Mouse (Mus musculus) limb, embryonic 14.5 days (tissue): ENCODE measurements at regions not wholly inside any gene's neighbourhood (a gene's known extent, or its start where the extent isn't known, plus 50 kb on each side); places are given as distances from the start of the nearest gene placed in this dataset.

Source experiments
- ATAC-seq: fragments of 200-750 bp; cut with Nextera tagmentation; 2 replicates; pipeline ENCODE4 v1.8.0; 2017; ENCODE audit warnings: low read depth, moderate number of reproducible peaks, moderate TSS enrichment; ENCODE audit not compliant: low FRiP score
- DNase-seq: peaks from one replicate; pipeline ENCODE4 v3.0.0-alpha.2; 2015; ENCODE audit warnings: low spot score
- H3K27ac ChIP-seq: fragments of 300-500 bp; sonication (generic); replicated peaks from 2 replicates; pipeline ENCODE4 v1.5.1; 2014; ENCODE audit warnings: low read depth, mild to moderate bottlenecking, low read length, moderate library complexity, mixed read lengths
- H3K27me3 ChIP-seq: fragments of 300-500 bp; sonication (generic); 2 replicates; pipeline ENCODE4 v1.6.1; 2014; ENCODE audit warnings: low read length, mixed read lengths; ENCODE audit not compliant: control insufficient read depth, insufficient read depth
- H3K36me3 ChIP-seq: fragments of 300-500 bp; sonication (generic); 2 replicates; pipeline ENCODE4 v1.6.1; 2014; ENCODE audit warnings: mild to moderate bottlenecking, low read length, moderate library complexity, mixed read lengths; ENCODE audit not compliant: control insufficient read depth, insufficient read depth
- H3K4me1 ChIP-seq: fragments of 300-500 bp; sonication (generic); 2 replicates; pipeline ENCODE4 v1.6.1; 2014; ENCODE audit warnings: antibody characterized with exemption, low read length, mixed read lengths; ENCODE audit not compliant: control insufficient read depth, insufficient read depth
- H3K4me2 ChIP-seq: fragments of 300-500 bp; sonication (generic); replicated peaks from 2 replicates; pipeline ENCODE4 v1.6.1; 2014; ENCODE audit warnings: low read depth, mild to moderate bottlenecking, low read length, moderate library complexity; ENCODE audit not compliant: severe bottlenecking
- H3K4me3 ChIP-seq: fragments of 300-500 bp; sonication (generic); replicated peaks from 2 replicates; pipeline ENCODE4 v1.5.1; 2014; ENCODE audit warnings: low read length
- H3K9ac ChIP-seq: fragments of 300-500 bp; sonication (generic); 2 replicates; pipeline ENCODE4 v1.6.1; 2014; ENCODE audit warnings: mild to moderate bottlenecking, low read depth, low read length, moderate library complexity; ENCODE audit not compliant: severe bottlenecking
- H3K9me3 ChIP-seq: fragments of 300-500 bp; sonication (generic); 2 replicates; pipeline ENCODE4 v1.6.1; 2016; ENCODE audit warnings: low read length; ENCODE audit not compliant: control insufficient read depth
- POLR2A ChIP-seq: fragments of 200-500 bp; IDR thresholded peaks from 2 replicates; pipeline ENCODE4 v1.8.0; 2012; ENCODE audit warnings: inconsistent platforms, mild to moderate bottlenecking, moderate library complexity, borderline replicate concordance; ENCODE audit not compliant: insufficient read depth, insufficient read length; ENCODE audit errors: extremely low read depth
- WGBS: fragments of 180-500 bp; shearing (Covaris S2); extraction: QIAGEN DNeasy Blood & Tissue Kit; methylation state at CpG from one replicate; pipeline ENCODE4 v1.1.7; 2014; 5-methylcytosine and 5-hydroxymethylcytosine counted together

DNA sequence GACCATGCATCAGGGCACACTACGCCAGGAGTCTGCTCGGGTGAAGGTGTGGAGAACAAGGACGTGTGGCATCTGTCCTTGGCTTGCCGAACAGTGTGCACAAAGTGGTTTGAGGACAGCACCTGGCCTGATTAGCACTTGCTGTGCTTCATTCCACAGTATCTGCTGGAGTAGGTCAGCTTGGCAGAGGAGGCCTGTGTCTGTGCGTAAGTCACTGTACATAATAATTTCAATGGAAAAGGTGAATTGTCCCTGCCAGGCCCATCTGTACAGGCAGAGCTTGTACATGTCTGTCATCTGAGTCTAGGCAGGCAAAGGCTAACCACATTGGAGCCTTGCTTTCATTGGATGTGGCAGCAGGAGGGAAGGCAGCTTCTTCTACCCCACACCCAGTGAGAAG lies 979.5 kb upstream of the Car8 start:
- Histone ChIP-seq H3K9me3 (no peaks in the 10 kb centered on the region), H3K36me3 (no peaks in the 10 kb centered on the region), H3K9ac (no peak overlapping the region), H3K4me1 (no peaks in the 10 kb centered on the region), H3K4me3 (no peak overlapping the region), H3K4me2 (no peak overlapping the region), H3K27ac (no peak overlapping the region), H3K27me3 (no peaks in the 10 kb centered on the region)
- no peak for ATAC-seq
- DNase-seq, result no peak
- no peak for TF ChIP-seq POLR2A
- 87% methylated on average over 5 of the region's 5 CpGs for whole genome bisulfite sequencing

DNA sequence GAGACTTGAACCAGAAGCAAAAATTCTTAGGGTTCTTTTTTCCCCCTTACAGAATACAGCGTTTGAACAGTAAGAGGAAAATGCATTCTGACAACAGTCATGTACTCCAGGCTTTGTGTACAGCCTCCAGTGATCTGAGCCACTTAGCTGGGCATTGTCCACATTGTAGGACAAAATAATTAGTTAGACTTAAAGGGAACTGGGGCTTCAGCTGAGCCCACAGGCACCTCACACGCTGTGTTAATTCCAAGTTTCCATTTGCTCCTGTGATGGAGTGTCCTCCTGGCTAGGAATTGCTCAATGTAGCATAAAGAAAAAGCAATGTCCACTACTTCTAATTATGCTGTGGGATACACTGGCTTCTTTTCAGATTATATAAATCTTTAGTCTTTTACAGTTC lies 969.8 kb upstream of the Car8 start:
- Histone ChIP-seq H3K4me1 (no peaks in the 10 kb centered on the region), H3K9ac (no peak overlapping the region), H3K36me3 (no peaks in the 10 kb centered on the region), H3K4me3 (no peak overlapping the region), H3K4me2 (no peak overlapping the region), H3K27me3 (no peaks in the 10 kb centered on the region), H3K27ac (no peak overlapping the region), H3K9me3 (no peaks in the 10 kb centered on the region)
- WGBS, result 87% methylated on average over 2 of the region's 2 CpGs
- ATAC-seq (no peak), DNase-seq (no peak)
- no peak for TF ChIP-seq POLR2A

DNA sequence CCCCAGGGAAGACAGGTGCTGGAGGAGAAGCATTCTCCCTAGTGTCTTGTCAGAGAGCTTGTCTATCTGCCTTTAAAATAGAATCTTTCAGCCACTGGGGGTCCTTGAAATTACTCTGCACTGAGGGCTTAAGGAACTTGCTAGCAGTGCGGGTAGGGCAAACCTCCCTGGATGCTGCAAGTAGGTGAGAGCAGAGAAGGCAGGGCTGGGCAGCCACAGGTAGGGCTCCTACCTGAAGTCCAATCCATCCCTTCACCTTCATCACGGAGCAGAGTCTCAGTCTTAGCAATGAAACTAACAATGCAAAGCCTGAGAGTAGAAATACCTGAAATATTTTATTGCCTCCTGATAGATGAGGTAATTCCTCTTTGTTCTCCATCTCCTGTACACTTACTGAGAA lies 961.2 kb upstream of the Car8 start:
- Histone ChIP-seq H3K27ac (no peak overlapping the region), H3K9ac (no peak overlapping the region), H3K4me3 (no peak overlapping the region), H3K4me2 (no peak overlapping the region), H3K27me3 (no peaks in the 10 kb centered on the region), H3K4me1 (0 out of 2 replicates have a peak, but pooled peaks cover 4% of the 10 kb centered on the region), H3K9me3 (no peaks in the 10 kb centered on the region), H3K36me3 (no peaks in the 10 kb centered on the region)
- WGBS, result 63% methylated on average over 2 of the region's 2 CpGs
- DNase-seq, result no peak
- no peak for ATAC-seq
- no peak for TF ChIP-seq POLR2A

DNA sequence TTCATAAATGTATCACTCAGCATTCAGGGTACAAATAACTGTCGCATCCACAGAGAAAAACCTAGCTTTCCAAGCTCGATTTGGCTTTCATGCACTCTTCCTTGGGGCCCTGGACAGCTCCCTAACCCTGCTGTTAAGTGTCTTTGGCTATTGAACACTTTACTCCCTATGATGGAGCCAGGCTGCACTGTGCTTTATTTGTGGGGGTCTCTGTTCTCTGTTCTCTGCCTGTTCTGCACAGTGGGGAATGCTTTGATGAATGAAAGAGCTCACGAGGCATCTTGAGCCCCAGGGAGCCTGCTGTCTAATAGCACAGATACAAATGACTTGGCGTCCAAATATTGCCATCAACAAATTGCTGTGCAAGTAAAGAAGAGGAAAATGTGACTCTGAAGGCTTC lies 957.6 kb upstream of the Car8 start:
- Histone ChIP-seq H3K4me2 (no peak overlapping the region), H3K9ac (no peak overlapping the region), H3K27me3 (no peaks in the 10 kb centered on the region), H3K4me1 (0 out of 2 replicates have a peak, but pooled peaks cover 4% of the 10 kb centered on the region), H3K36me3 (no peaks in the 10 kb centered on the region), H3K27ac (no peak overlapping the region), H3K9me3 (no peaks in the 10 kb centered on the region), H3K4me3 (no peak overlapping the region)
- ATAC-seq, result no peak
- no peak for TF ChIP-seq POLR2A
- WGBS, result 61% methylated on average over 4 of the region's 4 CpGs
- no peak for DNase-seq

DNA sequence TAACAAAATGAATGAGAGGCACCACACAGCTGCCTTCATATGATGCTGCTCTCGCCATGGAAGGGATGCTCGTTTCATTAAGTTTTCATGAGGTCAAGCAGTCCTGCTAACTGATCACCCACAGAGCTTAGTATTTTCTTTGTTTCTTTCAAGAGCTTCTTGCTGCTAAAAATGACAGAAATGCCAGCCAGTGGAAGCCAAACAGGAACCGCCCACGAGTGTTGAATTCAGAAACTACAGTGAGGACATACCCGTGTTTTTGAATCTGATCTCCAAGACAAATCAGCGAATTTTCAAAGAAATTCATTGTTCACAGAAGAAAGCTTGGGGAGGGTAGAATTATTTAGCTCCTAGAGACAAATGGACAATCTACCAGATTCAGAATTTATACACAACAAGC lies 954.3 kb upstream of the Car8 start:
- H3K27ac ChIP-seq, result no peak overlapping the region
- H3K36me3 ChIP-seq, result no peaks in the 10 kb centered on the region
- H3K9me3 ChIP-seq, result no peaks in the 10 kb centered on the region
- no peak overlapping the region for H3K9ac ChIP-seq
- ATAC-seq (no peak), DNase-seq (no peak)
- H3K27me3 ChIP-seq, result no peaks in the 10 kb centered on the region
- no peak for TF ChIP-seq POLR2A
- H3K4me1 ChIP-seq, result no peaks in the 10 kb centered on the region
- H3K4me3 ChIP-seq, result no peak overlapping the region
- 65% methylated on average over 6 of the region's 6 CpGs for WGBS
- H3K4me2 ChIP-seq, result no peak overlapping the region
